Mouse (Mus musculus): ENCODE results near the gene Fktn. TPM values are rescaled to one million over a fixed set of nuclear protein-coding genes. Genes with fewer than 3 reads are reported as not detected.

The Fktn gene
- total and polyA plus RNA-seq, 2 experiments from 2014 or later, result 14.6 to 14.8 TPM

DNA sequence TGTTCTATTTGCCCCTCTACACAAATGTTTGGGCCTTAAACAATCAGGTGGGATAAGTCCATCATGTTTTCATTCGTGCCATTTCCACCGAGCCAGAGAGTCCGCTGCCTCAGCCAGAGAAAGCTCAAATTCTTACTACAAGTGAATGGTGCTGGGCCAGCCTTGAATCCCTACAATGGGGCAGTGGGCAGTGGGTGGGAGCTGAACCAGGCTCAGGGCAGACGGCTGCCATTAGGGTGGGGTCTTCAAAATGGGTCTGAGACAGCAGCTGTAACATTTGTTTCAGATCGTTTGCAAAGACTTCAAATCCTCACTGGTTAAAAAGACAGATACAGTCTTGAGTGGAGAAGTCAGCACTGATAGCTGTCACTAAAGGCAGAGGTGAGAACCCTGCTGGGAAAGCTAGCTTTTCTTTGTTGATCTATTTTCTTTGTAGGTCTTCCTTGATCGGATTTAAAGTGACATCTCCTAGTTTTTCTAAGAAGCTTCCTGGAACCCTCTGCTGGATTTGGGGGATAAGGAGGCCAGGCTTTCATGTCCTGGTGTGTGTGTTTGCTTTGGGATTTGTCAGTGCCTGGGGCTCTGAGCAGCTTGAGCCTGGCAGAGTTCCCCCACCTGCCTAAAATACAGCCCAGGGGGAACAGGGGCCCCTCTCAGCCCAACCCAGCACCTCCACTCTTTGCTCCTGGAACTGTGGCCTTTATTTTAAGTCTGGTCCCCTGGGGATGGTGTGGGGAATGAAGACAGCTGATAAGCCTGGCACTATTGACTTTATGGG, 57.3 kb downstream of the Fktn start:
- no peak for TF ChIP-seq CTCF (IDR thresholded peaks at IDR 0.05; ENCODE audit: low read depth)
- Histone ChIP-seq H3K27me3 (ENCODE audit: insufficient read depth, low read length) (peaks cover 4% of the 10 kb centered on the region), H3K27ac (ENCODE audit: low read depth, low read length) (no peak overlapping the region), H3K9me3 (ENCODE audit: low read length) (no peaks in the 10 kb centered on the region), H3K36me3 (ENCODE audit: insufficient read depth) (peaks cover 4% of the 10 kb centered on the region; the same call in 1 of the 2 replicates), H3K4me1 (ENCODE audit: insufficient read depth) (no peaks in the 10 kb centered on the region), H3K4me2 (ENCODE audit: low read depth) (no peak overlapping the region), H3K4me3 (ENCODE audit: low read depth, low read length) (no peak overlapping the region), H3K9ac (no peak overlapping the region)
- WGBS, result 24% methylated on average over 6 of the region's 6 CpGs
- DNase-seq (no peak), ATAC-seq (no peak)

- Histone ChIP-seq H3K9me3 (ENCODE audit: low read length) (no peaks in the 10 kb centered on the region), H3K4me2 (ENCODE audit: low read depth) (no peak overlapping the region), H3K4me1 (ENCODE audit: insufficient read depth) (no peaks in the 10 kb centered on the region), H3K4me3 (ENCODE audit: low read depth, low read length) (no peak overlapping the region), H3K36me3 (ENCODE audit: insufficient read depth) (peaks cover 4% of the 10 kb centered on the region; the same call in 1 of the 2 replicates), H3K27ac (ENCODE audit: low read depth, low read length) (no peak overlapping the region), H3K9ac (no peak overlapping the region), H3K27me3 (ENCODE audit: insufficient read depth, low read length) (peaks cover 12% of the 10 kb centered on the region)
- 61% methylated on average over 5 of the region's 5 CpGs for WGBS
- no peak for DNase-seq
- TF ChIP-seq CTCF (IDR thresholded peaks at IDR 0.05; ENCODE audit: low read depth), result no peak
- ATAC-seq, result no peak
These were observed 58.2 kb downstream of the Fktn start for GRCm38 (mm10) chr4:53772004-53772403.

- Histone ChIP-seq H3K27ac (ENCODE audit: low read depth, low read length) (no peak overlapping the region), H3K9ac (no peak overlapping the region), H3K9me3 (ENCODE audit: low read length) (no peaks in the 10 kb centered on the region), H3K36me3 (ENCODE audit: insufficient read depth) (no peaks in the 10 kb centered on the region), H3K4me1 (ENCODE audit: insufficient read depth) (no peaks in the 10 kb centered on the region), H3K4me3 (ENCODE audit: low read depth, low read length) (no peak overlapping the region), H3K27me3 (ENCODE audit: insufficient read depth, low read length) (peaks cover 16% of the 10 kb centered on the region), H3K4me2 (ENCODE audit: low read depth) (no peak overlapping the region)
- 25% methylated on average over 6 of the region's 6 CpGs for WGBS
- no peak for DNase-seq
- ATAC-seq, result no peak
- no peak for TF ChIP-seq CTCF (IDR thresholded peaks at IDR 0.05; ENCODE audit: low read depth)
These were observed 60.1 kb downstream of the Fktn start for GRCm38 (mm10) chr4:53773911-53774310.

DNA sequence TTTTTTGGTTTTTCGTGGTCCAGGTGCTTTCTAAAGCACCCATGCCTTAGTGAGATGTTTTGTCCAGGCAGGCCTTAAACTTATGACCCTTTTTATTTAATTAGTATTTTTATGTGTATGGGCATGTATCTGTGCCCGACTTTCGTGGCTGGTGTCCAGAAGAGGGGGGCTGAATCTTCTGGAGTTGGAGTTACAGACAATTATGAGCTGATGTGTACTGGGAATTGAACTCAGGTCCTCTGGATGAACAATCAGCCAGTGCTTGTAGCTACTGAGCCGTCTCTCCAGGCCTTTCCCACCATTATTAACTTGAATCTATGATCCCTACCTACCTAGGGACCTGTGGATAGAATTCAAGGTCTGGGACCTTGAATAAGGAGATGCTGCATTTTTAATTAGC, 67.6 kb downstream of the Fktn start:
- TF ChIP-seq CTCF (IDR thresholded peaks at IDR 0.05; ENCODE audit: low read depth), result no peak
- Histone ChIP-seq H3K4me3 (ENCODE audit: low read depth, low read length) (no peak overlapping the region), H3K9ac (no peak overlapping the region), H3K9me3 (ENCODE audit: low read length) (no peaks in the 10 kb centered on the region), H3K27ac (ENCODE audit: low read depth, low read length) (no peak overlapping the region), H3K4me1 (ENCODE audit: insufficient read depth) (no peaks in the 10 kb centered on the region), H3K36me3 (ENCODE audit: insufficient read depth) (no peaks in the 10 kb centered on the region), H3K4me2 (ENCODE audit: low read depth) (no peak overlapping the region), H3K27me3 (ENCODE audit: insufficient read depth, low read length) (peaks cover 27% of the 10 kb centered on the region)
- no peak for DNase-seq
- no peak for ATAC-seq
- WGBS, result 46% methylated on average over 4 of the region's 4 CpGs

DNA sequence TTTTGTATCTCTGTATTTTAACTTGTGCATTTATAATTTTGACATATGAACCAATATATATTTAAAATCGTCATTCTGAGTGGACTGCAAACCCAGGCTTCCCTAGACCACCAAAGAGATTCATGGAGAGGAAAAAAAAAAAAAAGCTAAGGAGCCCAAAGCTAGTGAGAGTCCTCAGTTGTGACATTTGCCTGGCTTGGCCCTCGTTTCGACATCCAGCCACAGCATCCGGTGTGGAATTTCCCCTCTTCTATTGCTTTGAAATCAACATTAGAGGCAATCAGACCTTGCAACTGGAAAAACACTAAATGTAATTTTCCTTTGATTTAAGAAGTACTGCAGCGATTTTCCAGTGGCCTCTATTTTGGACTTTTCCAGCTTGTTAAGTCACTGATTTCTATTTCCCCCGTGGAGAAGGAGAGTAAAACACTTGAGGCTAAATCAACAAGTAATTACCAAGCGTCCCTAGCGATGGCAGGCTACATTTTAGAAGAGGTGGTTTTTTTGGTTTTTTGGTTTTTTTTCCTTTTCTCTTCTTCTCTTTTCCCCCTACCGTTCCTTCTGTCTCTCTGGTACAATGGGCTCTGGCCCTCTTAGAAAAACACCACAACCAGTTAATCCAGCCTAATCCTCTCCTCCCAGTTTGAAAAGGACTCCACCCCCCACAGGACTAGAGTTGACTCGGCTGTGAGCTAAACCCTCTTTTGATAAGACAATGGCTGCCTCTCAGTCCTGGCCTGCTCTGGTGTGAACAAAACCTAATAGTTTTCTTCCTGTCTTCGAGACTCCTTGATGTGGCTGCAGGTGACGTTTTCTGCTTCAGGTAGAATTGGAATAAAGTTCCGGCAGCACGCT, 68.6 kb downstream of the Fktn start:
- H3K27ac ChIP-seq (ENCODE audit: low read depth, low read length), result no peak overlapping the region
- no peak overlapping the region for H3K9ac ChIP-seq
- no peaks in the 10 kb centered on the region for H3K9me3 ChIP-seq (ENCODE audit: low read length)
- TF ChIP-seq CTCF (IDR thresholded peaks at IDR 0.05; ENCODE audit: low read depth), result no peak
- ATAC-seq (no peak), DNase-seq (no peak)
- no peaks in the 10 kb centered on the region for H3K36me3 ChIP-seq (ENCODE audit: insufficient read depth)
- 17% methylated on average over 14 of the region's 14 CpGs for WGBS
- no peaks in the 10 kb centered on the region for H3K4me1 ChIP-seq (ENCODE audit: insufficient read depth)
- H3K4me3 ChIP-seq (ENCODE audit: low read depth, low read length), result no peak overlapping the region
- peaks cover 20% of the 10 kb centered on the region; the same call in 1 of the 2 replicates for H3K27me3 ChIP-seq (ENCODE audit: insufficient read depth, low read length)
- no peak overlapping the region for H3K4me2 ChIP-seq (ENCODE audit: low read depth)

- H3K27ac ChIP-seq (ENCODE audit: low read depth, low read length), result no peak overlapping the region
- H3K4me1 ChIP-seq (ENCODE audit: insufficient read depth), result no peaks in the 10 kb centered on the region
- no peak overlapping the region for H3K9ac ChIP-seq
- TF ChIP-seq CTCF (IDR thresholded peaks at IDR 0.05; ENCODE audit: low read depth), result no peak
- H3K36me3 ChIP-seq (ENCODE audit: insufficient read depth), result no peaks in the 10 kb centered on the region
- H3K9me3 ChIP-seq (ENCODE audit: low read length), result no peaks in the 10 kb centered on the region
- no peak for ATAC-seq
- H3K27me3 ChIP-seq (ENCODE audit: insufficient read depth, low read length), result no peaks in the 10 kb centered on the region
- no peak overlapping the region for H3K4me3 ChIP-seq (ENCODE audit: low read depth, low read length)
- DNase-seq, result no peak
- WGBS, result 84% methylated on average over 15 of the region's 15 CpGs
- H3K4me2 ChIP-seq (ENCODE audit: low read depth), result no peak overlapping the region
These were observed 72.1 kb downstream of the Fktn start for GRCm38 (mm10) chr4:53785746-53786398.
